Mouse (Mus musculus) heart, postnatal 0 days (tissue): ENCODE measurements around the gene Tmed6. TPM values are rescaled to one million over a fixed set of nuclear protein-coding genes. Genes with fewer than 3 reads are reported as not detected.

Experiments used
- ATAC-seq: fragments of 200-750 bp; cut with Nextera tagmentation; 2 replicates; pipeline ENCODE4 v1.8.0; 2017; ENCODE audit warnings: low read depth, moderate number of reproducible peaks, moderate library complexity; ENCODE audit not compliant: insufficient read depth
- DNase-seq: peaks from one replicate; pipeline ENCODE4 v3.0.0-alpha.2; 2016; ENCODE audit warnings: low spot score
- H3K27ac ChIP-seq: fragments of 300-500 bp; sonication (generic); 2 replicates; pipeline ENCODE4 v1.5.1; 2014; ENCODE audit warnings: low read depth, mild to moderate bottlenecking
- H3K27me3 ChIP-seq: fragments of 300-500 bp; sonication (generic); 2 replicates; pipeline ENCODE4 v1.6.1; 2014; ENCODE audit warnings: low read length, mixed read lengths; ENCODE audit not compliant: control insufficient read depth, insufficient read depth
- H3K36me3 ChIP-seq: fragments of 300-500 bp; sonication (generic); replicated peaks from 2 replicates; pipeline ENCODE4 v1.6.1; 2014; ENCODE audit warnings: low read length, mixed read lengths; ENCODE audit not compliant: control insufficient read depth, insufficient read depth
- H3K4me1 ChIP-seq: fragments of 300-500 bp; sonication (generic); 2 replicates; pipeline ENCODE4 v1.6.1; 2014; ENCODE audit warnings: antibody characterized with exemption; ENCODE audit not compliant: control insufficient read depth, insufficient read depth
- H3K4me2 ChIP-seq: fragments of 300-500 bp; sonication (generic); 2 replicates; pipeline ENCODE4 v1.6.1; 2014; ENCODE audit warnings: low read depth, mild to moderate bottlenecking, low read length, moderate library complexity
- H3K4me3 ChIP-seq: fragments of 300-500 bp; sonication (generic); 2 replicates; pipeline ENCODE4 v1.5.1; 2014; ENCODE audit warnings: low read depth, low read length
- H3K9ac ChIP-seq: fragments of 300-500 bp; sonication (generic); replicated peaks from 2 replicates; pipeline ENCODE4 v1.6.1; 2014; ENCODE audit warnings: low read depth, low read length, mixed read lengths
- H3K9me3 ChIP-seq: fragments of 300-500 bp; sonication (generic); replicated peaks from 2 replicates; pipeline ENCODE4 v1.6.1; 2016; ENCODE audit warnings: low read length; ENCODE audit not compliant: control insufficient read depth
- CTCF ChIP-seq: IDR thresholded peaks from 2 replicates; pipeline ENCODE4 v1.5.1; 2016; ENCODE audit warnings: antibody characterized with exemption, control low read depth, low read depth
- EP300 ChIP-seq: IDR thresholded peaks from 2 replicates; pipeline ENCODE4 v1.6.1; 2016; ENCODE audit warnings: antibody characterized with exemption, low read depth
- WGBS: fragments of 180-500 bp; shearing (Covaris S2); extraction: QIAGEN DNeasy Blood & Tissue Kit; methylation state at CpG from one replicate; pipeline ENCODE4 v1.1.7; 2014; 5-methylcytosine and 5-hydroxymethylcytosine counted together
- polyA plus RNA-seq: library from polyadenylated mRNA; unstranded; fragments of >200 nt; fragmentation: Nextera tagmentation; extraction: Ambion mirVana; gene quantifications from 2 replicates; pipeline ENCODE4 v1.2.1, GENCODE M21; 2015
- total RNA-seq: library from RNA; depleted of rRNA; stranded (reverse); fragments of >200 nt; gene quantifications from 2 replicates; pipeline ENCODE4 v1.2.3, GENCODE M21; 2014; ENCODE audit warnings: low replicate concordance

Gene Tmed6
- total and polyA plus RNA-seq, 2 experiments from 2014 or later, result not detected

DNA sequence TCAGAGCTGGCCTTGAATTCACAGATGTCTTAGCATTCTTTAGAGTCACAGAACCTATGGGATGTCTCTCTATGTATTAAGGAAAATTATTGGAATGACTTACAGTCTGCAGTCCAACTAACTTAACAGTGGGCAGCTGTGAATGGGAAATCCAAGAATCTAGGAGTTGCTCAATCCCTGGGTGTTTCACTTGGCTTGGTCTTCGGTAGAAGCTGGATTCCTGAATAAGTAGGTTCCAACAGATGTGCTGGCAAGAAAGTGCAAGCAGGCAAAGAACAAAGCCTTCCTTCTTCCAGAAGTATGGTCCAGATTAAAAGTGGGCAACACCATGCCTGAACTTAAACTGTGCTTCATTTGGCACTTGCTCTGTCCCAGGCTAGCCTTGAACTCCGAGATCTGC lies 35.2 kb upstream of the Tmed6 start:
- Histone ChIP-seq H3K9ac (no peak overlapping the region), H3K27me3 (no peaks in the 10 kb centered on the region), H3K4me3 (no peak overlapping the region), H3K36me3 (no peaks in the 10 kb centered on the region), H3K9me3 (no peaks in the 10 kb centered on the region), H3K4me2 (no peak overlapping the region), H3K4me1 (no peaks in the 10 kb centered on the region), H3K27ac (no peak overlapping the region)
- WGBS, result 62% methylated on average over 2 of the region's 2 CpGs
- ATAC-seq (no peak), DNase-seq (no peak)
- TF ChIP-seq EP300 (no peak), CTCF (no peak)

- peak; percentile 97 for DNase-seq
- ATAC-seq, result peak; percentile 94
- TF ChIP-seq CTCF, result no peak
- no peak for TF ChIP-seq EP300
- H3K9me3 ChIP-seq, result no peaks in the 10 kb centered on the region
- peak within 1 kb of the TSS; percentile 94 for H3K27ac ChIP-seq
- 3% methylated on average over 38 of the region's 39 CpGs for WGBS
- peak within 1 kb of the TSS; percentile 80 for H3K9ac ChIP-seq
- H3K36me3 ChIP-seq, result peaks cover 12% of the 10 kb centered on the region
- peaks cover 9% of the 10 kb centered on the region for H3K4me1 ChIP-seq
- no peaks in the 10 kb centered on the region for H3K27me3 ChIP-seq
- peak within 1 kb of the TSS; percentile 88 for H3K4me3 ChIP-seq
- peak within 1 kb of the TSS; percentile 83 for H3K4me2 ChIP-seq
Observed at GRCm38 (mm10) chr8:107096366-107097036, 31.1 kb upstream of the Tmed6 start, which contains the start of gene Terf2. Terf2 (minus strand) TSS chr8:107096547.

GRCm38 (mm10) chr8:107095717-107096365 lies 30.4 kb upstream of the Tmed6 start:
- Histone ChIP-seq H3K4me1 (peaks cover 9% of the 10 kb centered on the region), H3K9me3 (no peaks in the 10 kb centered on the region), H3K9ac (peak overlapping the region; percentile 80), H3K4me2 (peak overlapping the region; percentile 83), H3K27ac (peak overlapping the region; percentile 94), H3K27me3 (no peaks in the 10 kb centered on the region), H3K36me3 (peaks cover 18% of the 10 kb centered on the region), H3K4me3 (peak overlapping the region; percentile 88)
- under 1% methylated on average over 51 of the region's 53 CpGs for WGBS
- ATAC-seq, result no peak; the same call in 1 of the 2 replicates
- no peak for TF ChIP-seq EP300
- DNase-seq, result no peak

DNA sequence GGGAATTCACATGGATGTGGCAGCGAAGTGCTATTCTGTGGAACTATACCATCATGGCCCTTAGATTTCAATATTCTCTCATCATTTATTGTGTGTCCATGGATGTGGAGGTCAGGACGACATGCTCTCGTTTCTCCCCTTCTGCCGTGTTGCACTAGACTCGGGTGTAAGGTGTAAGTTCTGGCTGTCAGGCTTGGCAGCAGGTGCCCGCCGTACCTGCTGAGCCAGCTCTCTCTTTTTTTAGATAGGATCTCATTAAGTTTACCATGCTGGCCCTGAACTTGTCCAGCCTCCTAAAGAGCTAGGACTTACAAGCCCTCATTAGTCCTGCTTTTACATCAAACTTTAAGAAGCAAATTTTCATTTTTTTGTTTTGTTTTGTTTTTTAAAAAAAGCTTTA lies 25.1 kb upstream of the Tmed6 start:
- Histone ChIP-seq H3K27me3 (no peaks in the 10 kb centered on the region), H3K27ac (no peak overlapping the region), H3K9ac (no peak overlapping the region), H3K4me3 (no peak overlapping the region), H3K4me2 (no peak overlapping the region), H3K4me1 (peaks cover 9% of the 10 kb centered on the region), H3K9me3 (no peaks in the 10 kb centered on the region), H3K36me3 (peaks cover 49% of the 10 kb centered on the region)
- WGBS, result 95% methylated on average over 7 of the region's 7 CpGs
- no peak for TF ChIP-seq EP300
- TF ChIP-seq CTCF, result no peak
- DNase-seq (no peak), ATAC-seq (no peak)

DNA sequence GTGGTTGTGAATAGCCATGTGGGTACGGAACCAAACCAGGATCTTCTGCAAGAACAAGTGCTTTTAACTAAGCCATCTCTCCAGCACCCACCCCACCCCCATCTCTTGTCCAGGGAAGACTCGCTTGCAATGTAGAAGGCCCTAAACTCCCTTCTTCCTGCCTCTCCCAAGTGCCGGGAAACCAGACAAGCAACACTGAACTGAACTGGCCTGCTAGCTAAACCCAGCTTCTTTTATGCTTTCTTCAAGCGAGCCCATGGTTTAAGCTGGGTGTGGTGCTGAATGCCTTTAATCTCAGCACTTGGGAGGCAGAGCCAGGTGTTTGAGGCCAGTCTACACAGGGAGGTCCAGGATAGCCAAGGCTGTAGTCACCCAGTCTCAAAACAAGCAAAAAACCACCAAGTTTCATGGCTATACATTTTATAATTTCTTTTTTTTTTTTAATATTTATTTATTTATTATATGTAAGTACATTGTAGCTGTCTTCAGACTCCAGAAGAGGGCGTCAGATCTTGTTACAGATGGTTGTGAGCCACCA lies 23.2 kb upstream of the Tmed6 start:
- TF ChIP-seq CTCF, result no peak
- no peak for TF ChIP-seq EP300
- Histone ChIP-seq H3K27ac (no peak overlapping the region), H3K9ac (no peak overlapping the region), H3K27me3 (no peaks in the 10 kb centered on the region), H3K36me3 (peaks cover 48% of the 10 kb centered on the region), H3K4me1 (no peaks in the 10 kb centered on the region), H3K9me3 (no peaks in the 10 kb centered on the region), H3K4me3 (no peak overlapping the region), H3K4me2 (no peak overlapping the region)
- DNase-seq, result no peak
- 95% methylated on average over 5 of the region's 5 CpGs for WGBS
- ATAC-seq, result no peak
